Mouse (Mus musculus) erythroblast, adult 5-6 weeks (primary cell): ENCODE measurements around the gene Rpl6. TPM values are rescaled to one million over a fixed set of nuclear protein-coding genes. Genes with fewer than 3 reads are reported as not detected.
A peak's percentile ranks its signal among the peaks of the same experiment; 100 is the strongest.

Experiments
- ATAC-seq: replicated peaks from 2 replicates; pipeline ENCODE4 v1.8.0; 2016; ENCODE audit warnings: moderate number of reproducible peaks, mild to moderate bottlenecking, moderate TSS enrichment, inconsistent platforms; ENCODE audit not compliant: poor library complexity, low FRiP score, severe bottlenecking
- total RNA-seq, 2 experiments: library from RNA; stranded (forward) in 1 of 2; stranded (reverse) in 1 of 2; fragments of 150-400 nt in 1 of 2; fragments of 200-764, 138-1000 nt in 1 of 2; gene quantifications; 2 replicates each; pipeline versions ENCODE4 v1.2.3 to v1.2.4; 2015 to 2017; ENCODE audit warnings: low replicate concordance in 2 of 2

Gene Rpl6
- 559 and 902 TPM in 2 replicates for total RNA-seq (2015; ENCODE audit: low replicate concordance)
- total RNA-seq (2017; ENCODE audit: low replicate concordance): 408 and 598 TPM in 2 replicates

- peak; percentile 97 for ATAC-seq
Observed at GRCm38 (mm10) chr5:121204132-121205089, at the start of gene Rpl6. TSS of gene Rpl6 (plus strand) at chr5:121204481.

GRCm38 (mm10) chr5:121156121-121156520 lies 48.2 kb upstream of the Rpl6 start:
- ATAC-seq: no peak

GRCm38 (mm10) chr5:121157017-121157416 lies 47.3 kb upstream of the Rpl6 start:
- ATAC-seq: no peak

GRCm38 (mm10) chr5:121157489-121157888 lies 46.8 kb upstream of the Rpl6 start:
- ATAC-seq: no peak

GRCm38 (mm10) chr5:121158966-121159365 lies 45.3 kb upstream of the Rpl6 start:
- ATAC-seq: no peak

- ATAC-seq: no peak
Observed at GRCm38 (mm10) chr5:121162285-121162684, 42.0 kb upstream of the Rpl6 start.

GRCm38 (mm10) chr5:121162923-121163322 lies 41.4 kb upstream of the Rpl6 start:
- ATAC-seq: no peak

GRCm38 (mm10) chr5:121166884-121167283 lies 37.4 kb upstream of the Rpl6 start:
- ATAC-seq: no peak

GRCm38 (mm10) chr5:121169588-121169987 lies 34.7 kb upstream of the Rpl6 start:
- ATAC-seq: no peak

GRCm38 (mm10) chr5:121172835-121173234 lies 31.4 kb upstream of the Rpl6 start:
- ATAC-seq: peak; percentile 41; the same call in 1 of the 2 replicates

GRCm38 (mm10) chr5:121179077-121179857 lies 25.0 kb upstream of the Rpl6 start:
- ATAC-seq: no peak

- no peak for ATAC-seq
Observed at GRCm38 (mm10) chr5:121183269-121183668, 21.0 kb upstream of the Rpl6 start.

GRCm38 (mm10) chr5:121184375-121184774 lies 19.9 kb upstream of the Rpl6 start:
- ATAC-seq: no peak

GRCm38 (mm10) chr5:121184945-121185551 lies 19.2 kb upstream of the Rpl6 start:
- peak; percentile 89 for ATAC-seq

GRCm38 (mm10) chr5:121187580-121188001 lies 16.7 kb upstream of the Rpl6 start:
- no peak for ATAC-seq

- no peak for ATAC-seq
Observed at GRCm38 (mm10) chr5:121188265-121188664, 16.0 kb upstream of the Rpl6 start.

- ATAC-seq: no peak
Observed at GRCm38 (mm10) chr5:121189182-121189581, 15.1 kb upstream of the Rpl6 start.

GRCm38 (mm10) chr5:121190210-121190835 lies 14.0 kb upstream of the Rpl6 start:
- ATAC-seq: 0 out of 2 replicates have a peak, but pooled peaks have one; percentile 15

- ATAC-seq: peak; percentile 87
Observed at GRCm38 (mm10) chr5:121190836-121191583, 13.3 kb upstream of the Rpl6 start, which contains the start of gene Ptpn11. TSS of gene Ptpn11 (minus strand) at chr5:121191397.
